Mouse (Mus musculus) thymus, postnatal 4 days (tissue): ENCODE data around the gene Arid1b.
"Not testable (repeated sequence)": the region's sequence is repeated elsewhere in the genome, so short reads cannot be mapped to it uniquely, and the experiment has no call there.

Experiments
- DNase-seq: peaks from one replicate; pipeline ENCODE4 v3.0.0; 2021

Arid1b gene

DNA sequence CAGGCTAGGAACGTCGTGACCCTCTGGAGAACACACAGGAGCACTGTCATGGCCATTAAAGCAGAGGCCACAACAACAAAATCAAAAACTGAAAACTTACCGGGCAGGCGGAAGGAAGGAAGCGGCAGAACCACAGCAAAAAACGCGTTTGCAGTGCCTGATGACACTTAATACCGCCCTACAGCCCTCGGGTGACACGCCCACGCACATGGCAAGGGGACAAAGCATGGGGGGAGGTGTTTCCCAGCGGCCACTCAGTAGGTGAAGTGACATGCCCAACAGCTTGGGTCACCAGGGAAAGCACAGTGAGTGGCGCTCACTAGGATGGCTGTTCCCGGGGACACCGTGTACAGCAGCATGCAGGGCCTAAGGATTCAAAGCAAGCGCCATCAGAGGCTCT, 97.4 kb downstream of the Arid1b start:
- DNase-seq = peak; percentile 51

DNA sequence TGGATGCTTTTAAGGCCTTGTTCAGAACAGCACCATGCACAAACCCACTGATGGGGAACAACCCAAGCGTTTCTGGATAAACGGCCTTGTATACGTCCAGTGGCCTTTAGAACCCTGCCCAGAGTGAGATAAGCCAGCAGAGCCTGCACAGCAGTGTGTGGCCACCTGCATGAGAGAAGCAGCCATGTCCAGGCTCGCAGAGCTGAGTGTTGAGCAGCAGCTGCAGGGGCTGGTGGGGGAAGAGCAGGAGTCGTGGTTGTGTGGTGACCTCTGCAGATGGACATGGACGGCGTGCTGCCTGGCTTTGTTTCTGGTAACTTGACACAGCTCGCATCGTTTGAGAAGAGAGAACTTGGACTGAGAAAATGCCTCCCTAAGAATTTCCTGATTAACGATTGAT, 97.8 kb downstream of the Arid1b start:
- DNase-seq = peak; percentile 27

DNA sequence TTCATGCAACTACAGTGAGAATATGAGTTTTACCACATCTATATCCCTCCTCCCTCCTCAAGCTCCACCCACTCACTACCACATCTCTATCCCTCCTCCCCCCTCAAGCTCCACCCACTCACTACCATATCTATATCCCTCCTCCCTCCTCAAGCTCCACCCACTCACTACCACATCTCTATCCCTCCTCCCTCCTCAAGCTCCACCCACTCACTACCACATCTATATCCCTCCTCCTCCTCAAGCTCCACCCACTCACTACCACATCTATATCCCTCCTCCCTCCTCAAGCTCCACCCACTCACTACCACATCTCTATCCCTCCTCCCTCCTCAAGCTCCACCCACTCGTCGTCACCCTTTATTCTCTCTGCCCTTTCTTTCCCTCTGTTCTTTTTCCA, 99.2 kb downstream of the Arid1b start:
- DNase-seq = not testable (repeated sequence)

DNA sequence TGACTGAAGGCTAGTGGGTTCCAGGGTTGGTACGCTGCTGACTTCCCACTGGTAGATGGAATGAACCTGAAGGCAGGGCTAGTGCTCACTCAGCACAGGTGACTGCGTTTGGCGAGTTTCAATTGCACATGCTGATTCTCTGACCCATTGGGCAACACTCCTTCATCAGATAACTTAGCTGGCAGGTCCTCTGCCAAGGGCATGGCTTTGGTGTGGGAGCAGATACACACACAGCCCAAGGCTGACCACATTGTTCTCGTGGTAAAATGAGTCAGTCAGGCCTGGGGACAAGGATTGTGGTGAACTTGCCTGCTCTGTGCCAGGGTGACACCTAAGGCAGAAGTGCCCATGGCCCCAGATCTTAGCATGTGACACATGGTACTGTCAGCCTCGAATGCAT, 100.5 kb downstream of the Arid1b start:
- DNase-seq = no peak

DNA sequence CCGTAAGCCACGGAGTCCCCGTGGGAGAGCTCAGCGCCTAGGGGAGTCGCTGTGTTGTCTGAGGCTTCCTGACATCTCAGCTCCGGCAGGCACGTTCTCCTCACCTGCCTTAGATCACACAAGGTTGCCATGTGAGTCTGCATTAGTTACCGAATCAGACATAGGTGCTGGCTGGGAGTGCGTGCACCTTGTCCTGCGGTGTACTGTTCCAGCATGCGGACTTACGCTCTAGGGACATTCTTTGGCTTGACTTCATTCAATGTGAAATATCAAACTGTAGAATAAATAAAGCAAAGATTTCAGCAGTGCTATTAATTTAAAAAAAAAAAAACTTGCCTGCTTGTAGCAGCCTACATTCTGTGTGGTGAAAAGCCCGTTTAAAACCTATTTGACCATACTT, 101.6 kb downstream of the Arid1b start:
- DNase-seq = no peak

DNA sequence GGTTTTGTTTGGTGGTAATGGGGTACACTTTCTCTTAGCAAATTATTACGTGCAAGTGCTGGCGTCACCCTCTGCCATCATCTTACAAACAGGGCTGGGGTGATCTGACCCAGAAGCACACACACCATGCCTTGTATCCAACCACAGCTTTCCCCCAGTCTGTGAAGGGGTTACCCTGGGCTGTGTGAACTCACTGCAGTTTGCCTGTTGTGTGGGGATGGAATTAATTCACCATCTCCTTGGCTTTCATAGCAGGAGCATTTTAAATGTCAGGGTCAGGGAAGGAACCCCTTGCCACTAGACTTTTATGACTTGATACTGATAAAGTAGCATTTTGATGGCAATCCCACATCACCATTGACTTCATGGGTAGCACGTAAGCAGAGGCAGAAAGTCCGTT, 102.9 kb downstream of the Arid1b start:
- DNase-seq = no peak

DNA sequence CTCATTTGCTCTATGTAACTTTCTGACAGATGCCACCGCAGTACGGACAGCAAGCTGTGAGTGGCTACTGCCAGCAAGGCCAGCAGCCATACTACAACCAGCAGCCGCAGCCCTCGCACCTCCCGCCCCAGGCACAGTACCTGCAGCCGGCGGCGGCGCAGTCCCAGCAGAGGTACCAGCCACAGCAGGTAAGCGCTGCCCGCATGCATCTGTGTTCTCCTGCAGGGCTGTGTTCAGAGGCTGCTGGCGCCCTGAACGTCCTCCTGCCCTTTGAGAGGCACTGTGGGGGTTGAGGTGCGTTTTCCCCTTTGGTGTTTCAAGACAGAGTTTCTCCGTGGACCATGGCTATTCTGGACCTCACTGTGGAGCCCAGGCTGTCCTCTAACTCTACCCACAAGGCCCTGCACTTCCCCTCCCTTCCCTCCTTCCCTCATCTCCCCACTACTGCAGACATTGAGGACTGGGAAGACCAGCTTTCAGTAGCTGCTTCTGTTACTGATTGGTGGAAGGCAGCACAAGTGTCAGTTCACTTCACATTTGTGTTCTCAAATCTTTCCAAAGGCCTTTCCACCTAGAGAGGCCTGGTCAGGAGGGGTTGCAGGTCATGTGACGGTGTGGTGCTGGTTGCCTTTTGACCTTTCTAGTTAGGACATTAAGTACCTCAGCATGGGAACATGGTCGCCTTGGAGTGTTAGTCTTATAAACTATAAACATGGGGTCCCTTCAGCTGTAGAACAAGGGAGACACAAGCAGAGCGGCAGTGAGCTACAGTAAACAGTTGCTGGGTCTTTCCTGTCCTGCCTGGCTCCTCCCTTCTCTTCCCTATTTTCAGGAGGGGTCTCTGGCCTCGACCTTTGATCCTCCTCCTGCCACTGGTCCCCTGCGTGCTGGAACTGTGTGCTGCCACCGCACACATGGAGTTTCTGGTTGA, 103.7 kb downstream of the Arid1b start:
- peak; percentile 60 for DNase-seq

DNA sequence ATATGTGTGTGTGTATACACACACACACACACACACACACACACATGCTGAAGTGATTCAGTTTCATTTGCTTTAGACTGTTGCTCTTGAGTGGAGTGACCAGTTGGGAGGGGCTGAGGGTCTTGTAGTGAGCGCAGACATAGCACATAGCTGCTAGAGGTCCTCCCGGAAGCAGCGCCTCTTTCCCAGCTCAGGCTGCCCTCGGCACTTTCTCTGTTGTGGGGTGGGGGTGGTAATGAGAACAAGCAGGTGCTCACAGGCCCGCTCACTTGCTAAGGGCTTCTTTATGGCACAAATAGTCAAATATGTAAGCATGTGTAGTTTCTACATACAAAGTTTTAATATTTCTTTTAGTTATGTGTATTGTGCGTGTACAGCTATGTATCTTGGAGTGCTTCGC, 104.6 kb downstream of the Arid1b start:
- DNase-seq = peak; percentile 68

DNA sequence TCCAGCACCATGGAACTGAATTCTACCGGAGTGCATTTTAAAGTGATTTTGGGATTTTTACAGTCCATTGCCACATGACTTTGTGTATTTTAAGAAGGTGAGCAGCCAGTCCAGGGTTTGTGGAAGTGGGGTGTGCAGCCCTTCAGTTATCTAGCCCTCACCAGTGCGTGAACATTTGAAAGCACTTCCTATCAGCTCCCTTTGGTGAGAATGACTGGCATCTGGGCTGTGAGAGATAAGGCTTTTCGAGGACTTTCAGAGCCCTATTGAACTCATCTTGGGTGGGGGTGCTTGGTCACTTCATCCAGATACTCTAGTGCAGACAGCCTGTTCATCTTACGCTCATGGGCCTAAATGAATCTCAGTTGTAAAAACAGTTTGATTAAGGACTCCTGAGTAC, 105.1 kb downstream of the Arid1b start:
- DNase-seq = no peak

DNA sequence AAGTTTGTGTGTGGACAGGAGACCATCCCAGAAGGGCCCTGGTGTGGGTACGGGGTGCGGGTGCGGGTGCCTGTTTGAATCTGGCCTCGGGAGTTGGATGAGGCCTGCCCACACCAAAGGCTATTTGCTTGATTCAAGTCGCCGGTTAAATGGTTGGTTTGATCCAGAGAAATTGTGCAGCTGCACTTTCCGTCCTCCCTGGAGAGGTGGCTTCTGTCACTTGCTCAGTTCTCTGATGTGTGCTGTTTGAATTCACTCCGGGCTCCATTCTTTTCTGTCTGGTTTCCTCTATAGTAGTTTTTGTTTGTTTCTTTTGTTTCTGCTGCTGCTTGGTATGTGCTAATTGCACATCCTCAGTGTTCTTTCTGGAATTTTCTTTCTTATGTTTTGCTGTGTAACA, 107.0 kb downstream of the Arid1b start:
- DNase-seq = peak; percentile 37

DNA sequence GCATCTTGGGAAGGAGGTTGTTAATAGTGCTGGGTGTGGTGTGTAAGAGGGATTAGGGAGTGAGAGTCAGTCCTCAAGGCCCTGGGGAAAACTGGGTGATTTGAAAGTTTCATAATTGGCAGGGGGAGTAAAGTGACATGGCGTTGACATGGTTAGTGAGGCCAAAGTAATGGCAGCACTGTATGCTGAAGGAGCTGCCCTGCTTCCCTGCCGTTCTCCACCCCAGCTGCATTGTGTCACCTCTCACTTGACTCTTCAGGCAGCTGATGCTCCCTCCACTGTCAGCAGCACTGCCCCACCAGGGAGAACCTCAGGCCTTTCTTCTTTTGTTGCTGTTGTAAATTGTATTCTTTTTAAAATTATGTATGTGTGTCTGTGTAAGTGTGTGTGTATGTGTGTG, 107.8 kb downstream of the Arid1b start:
- DNase-seq = peak; percentile 60

DNA sequence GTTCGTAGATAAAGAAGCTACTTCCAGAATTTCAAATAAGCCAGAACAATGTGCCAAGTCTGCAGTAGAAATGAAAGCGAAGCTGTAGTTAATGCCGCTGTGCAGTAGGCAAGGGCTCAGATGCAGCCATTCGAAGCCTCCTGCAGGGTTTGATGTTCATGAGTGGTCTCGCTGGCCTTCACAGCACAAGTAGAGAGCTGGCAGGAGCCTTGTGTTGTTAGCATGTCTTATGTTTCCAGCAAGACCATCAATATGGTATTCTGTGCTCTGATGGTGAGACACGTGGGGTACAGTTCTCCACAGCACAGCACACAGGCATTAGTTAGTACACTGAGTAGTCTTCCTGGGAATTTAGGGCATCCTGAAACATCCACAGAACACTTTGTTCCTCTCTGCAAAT, 111.6 kb downstream of the Arid1b start:
- no peak for DNase-seq

DNA sequence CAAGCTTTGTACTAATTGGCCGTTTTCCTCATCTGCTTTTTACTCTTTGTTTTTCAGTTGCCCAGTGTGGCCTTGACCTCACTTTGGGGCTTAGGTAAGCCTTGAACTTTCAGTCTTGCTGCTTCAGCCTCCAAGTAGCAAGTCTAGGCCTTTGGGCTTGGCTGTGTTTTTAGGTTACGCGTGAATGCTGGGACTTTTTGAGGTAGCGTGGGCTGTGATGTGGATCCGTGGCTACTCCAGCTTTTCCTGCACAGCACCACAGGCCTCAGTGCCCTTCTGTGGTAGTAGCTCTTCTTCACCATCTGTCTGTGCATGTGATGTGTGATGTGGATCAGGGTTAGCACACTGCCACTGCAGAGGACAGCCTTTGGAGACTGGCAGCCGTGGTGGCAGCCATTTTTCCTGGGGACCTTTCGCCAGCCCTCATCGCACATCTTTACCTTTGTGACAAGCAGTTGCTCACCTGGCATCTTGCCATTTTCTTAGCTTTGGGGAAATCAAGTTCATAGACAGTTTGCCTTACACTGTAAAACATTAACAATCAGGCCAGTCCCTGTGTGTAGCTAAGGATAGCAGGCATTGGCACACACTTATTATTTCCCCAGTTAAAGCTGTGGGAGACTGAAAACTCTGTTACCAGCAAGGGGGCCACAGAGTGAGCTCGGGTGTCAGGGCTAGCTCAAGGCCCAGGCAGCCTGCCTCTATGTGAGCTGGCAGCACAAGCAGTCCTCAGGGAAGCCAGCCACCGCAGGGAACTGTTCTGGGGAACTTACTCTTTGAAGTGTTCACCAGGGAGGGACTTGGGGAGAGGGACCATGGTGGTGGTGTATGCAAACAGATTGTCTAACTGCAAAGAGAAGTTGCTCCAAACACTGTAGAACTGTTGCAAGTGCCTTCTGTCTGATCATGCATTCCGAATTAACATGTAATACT, 112.4 kb downstream of the Arid1b start:
- no peak for DNase-seq

DNA sequence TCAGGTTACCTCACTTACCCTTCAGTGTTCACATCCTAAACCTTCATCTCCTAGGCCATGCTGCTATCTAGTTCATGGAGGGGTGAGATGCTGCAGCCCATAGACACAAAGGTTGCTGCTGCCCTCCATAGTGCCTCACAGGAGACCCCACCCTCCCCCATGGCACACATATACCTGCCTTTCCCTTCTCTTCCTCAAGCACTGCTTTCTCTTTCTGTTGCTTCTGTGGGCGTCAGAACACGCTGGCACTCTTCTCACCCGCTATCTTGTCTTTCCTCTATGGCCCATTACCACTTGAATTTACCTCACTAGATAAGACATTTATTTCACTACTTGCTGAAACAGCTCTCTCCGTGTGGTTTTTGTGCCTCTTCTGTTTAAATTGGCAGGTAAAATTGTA, 113.4 kb downstream of the Arid1b start:
- DNase-seq = no peak

DNA sequence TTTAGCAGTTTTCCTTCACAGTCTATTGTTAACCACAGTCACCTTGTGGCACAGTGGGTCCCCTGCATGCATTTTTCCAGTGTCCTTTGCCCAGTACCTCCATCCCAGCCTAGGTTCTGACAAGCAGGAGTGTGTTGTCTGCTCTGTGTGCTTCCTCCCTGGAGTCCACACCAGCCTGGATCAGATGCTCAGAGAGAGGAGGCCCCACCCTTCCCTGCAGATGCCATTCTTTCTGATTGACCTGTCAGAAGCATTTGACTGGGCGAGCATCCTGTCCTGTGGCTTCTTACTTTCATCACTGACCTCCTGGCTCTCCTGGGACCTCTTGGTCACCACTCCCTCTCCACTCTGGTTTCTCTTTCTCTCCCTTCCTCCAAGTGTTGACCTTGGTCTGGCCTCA, 113.9 kb downstream of the Arid1b start:
- DNase-seq = no peak

DNA sequence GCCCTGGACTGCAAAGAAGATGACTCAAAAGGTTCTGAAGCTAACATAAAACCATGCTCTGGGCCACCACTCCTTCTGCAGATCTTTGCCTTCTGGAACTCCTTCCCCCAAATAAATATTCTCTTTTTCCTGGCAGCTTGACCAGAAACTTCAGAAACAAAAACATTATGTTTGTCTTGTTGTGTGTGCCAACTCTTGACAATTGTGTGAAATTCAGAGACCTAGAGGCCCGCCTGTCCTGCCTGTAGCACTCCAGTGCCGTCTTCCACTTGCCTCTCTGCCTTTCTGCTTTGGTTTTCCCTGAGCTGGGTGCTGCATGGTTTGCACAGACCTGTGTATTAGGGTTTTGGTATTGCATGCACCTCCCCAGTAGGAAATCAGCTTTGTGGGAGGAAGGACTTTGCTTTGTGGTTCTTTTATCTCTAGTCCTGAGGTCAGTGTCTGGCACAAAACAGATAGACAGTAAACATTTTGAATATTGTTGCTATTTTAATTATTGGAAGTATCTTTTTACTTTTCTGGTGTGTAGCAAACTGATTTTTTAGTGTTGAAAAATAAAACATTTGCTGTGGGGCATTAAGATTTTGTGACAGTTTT, 114.5 kb downstream of the Arid1b start:
- DNase-seq = no peak

DNA sequence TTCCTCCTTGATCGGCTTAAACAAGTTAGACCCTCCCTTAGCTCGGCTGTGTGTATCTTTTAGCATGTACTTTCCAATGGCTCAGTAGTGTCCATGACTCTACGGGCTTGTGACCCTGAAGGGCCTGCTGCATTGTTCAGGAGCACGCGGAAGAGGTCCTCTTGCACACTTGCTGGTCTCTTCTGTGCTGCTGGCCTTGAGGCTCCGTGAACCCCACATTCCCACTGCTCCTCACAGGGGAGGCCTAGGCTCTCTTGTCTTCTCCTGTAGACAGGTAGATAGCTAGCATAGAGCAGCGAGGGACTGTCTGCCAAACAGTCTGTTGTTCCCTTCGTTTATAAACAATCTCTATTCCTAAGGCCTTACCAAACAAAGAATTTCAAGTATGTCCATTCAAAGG, 115.2 kb downstream of the Arid1b start:
- DNase-seq = no peak

DNA sequence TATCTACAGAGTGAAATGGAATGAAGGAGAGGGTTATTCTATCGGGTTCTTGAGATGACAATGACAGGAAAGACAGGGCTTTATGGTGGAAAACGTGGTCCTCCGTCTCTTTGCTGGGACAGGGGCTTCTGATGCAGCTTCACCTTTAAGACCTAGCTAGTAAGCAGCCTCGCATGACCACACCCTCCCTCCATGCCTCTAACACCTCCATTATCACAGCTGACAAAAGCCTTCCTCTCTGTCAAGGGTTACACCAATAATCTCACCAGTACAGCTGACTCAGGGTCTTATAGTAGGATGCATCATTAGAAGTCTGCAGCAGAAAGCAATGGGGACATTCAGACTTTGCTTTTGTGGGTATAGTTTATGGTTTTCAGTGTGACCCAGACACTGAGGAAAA, 116.0 kb downstream of the Arid1b start:
- DNase-seq = no peak

DNA sequence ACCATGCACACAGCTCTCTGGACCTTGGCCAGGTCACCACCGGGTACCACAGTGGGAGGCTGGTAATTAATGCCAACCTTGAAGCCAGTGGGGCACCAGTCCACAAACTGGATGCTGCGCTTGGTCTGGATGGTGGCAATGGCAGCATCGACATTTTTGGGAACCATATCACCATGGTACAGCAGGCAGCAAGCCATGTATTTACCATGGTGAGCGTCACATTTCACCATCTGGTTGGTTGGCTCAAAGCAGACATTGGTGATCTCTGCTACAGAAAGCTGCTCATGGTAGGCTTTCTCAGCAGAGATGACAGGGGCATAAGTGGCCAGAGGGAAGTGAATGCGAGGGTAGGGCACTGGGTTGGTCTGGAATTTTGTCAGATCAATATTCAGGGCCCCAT, 116.8 kb downstream of the Arid1b start:
- DNase-seq = not testable (repeated sequence)

DNA sequence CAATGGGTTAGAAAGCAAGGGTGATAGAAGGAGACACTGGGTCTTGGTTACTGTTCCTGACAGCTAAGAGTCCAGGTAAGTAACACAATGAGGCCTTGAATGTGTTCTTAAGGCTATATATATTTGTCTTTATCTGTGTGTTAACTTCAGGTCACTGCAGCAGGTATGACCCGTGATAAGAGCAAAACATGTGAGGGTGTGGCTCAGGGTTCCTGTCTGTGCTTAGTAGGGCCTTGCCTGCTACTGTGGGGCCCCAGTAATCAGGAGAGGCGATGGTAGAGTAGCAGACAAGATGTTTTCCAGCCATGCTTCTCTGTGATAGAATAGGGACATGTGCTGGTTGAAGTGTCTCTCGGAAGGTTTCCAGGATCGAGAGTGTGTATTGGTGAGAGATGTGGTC, 118.0 kb downstream of the Arid1b start:
- DNase-seq = no peak

DNA sequence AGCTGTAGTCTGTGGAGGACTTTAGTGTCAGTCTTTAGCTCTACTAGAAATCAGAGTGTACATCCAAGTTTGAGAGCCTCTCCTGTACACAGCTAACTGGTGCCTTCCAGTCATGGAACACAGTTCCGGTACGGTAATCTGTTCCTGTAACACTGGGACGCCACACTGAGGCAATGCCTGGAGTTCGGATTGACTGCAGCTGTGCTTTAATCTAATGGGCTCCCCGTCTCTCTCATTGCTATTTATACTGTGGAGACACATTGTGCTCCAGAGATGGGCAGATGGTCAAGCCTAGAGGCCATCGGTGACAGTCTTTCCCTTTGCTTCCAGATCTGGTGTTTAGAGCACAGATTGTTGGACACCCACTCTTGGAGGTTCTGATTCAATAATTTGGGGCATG, 121.8 kb downstream of the Arid1b start:
- DNase-seq = no peak

DNA sequence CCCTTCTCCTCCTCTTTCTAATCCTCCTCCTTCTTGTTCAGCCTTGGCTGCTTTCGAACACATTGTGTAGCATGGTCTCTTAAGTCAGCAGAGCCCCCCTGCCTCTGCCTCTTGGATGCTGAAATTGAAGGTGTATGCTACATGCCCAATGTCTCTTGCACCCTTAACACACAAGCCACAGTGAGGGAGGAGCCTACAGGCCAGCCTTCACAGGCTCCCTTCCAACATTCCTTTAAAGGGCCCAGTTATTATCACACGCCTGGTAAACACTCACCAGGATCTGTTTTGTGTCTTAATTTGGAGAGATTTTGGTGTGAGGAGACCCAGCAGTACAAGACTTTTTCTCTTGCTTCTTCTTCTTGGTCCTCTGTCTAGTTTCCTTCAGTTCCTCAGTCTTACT, 122.9 kb downstream of the Arid1b start:
- DNase-seq = no peak

DNA sequence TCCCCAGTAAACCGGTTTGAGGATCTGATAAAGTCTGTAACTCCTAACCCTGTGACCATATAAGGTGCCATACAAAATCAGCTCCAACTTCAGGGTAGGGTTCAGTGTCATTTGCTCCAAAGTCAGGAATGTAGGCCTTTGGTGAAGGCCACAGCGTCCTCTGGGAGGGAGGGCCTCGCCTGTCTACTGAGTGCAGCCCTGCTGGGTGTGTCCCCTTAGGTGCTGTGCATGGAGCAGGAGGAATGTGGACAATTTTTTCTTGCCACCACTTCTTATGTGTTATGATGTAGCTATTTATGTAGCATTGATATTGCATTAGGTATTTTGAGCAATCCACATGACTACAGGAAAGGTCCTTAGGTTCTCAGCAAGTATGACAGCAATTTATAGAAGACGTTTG, 124.0 kb downstream of the Arid1b start:
- DNase-seq = no peak

DNA sequence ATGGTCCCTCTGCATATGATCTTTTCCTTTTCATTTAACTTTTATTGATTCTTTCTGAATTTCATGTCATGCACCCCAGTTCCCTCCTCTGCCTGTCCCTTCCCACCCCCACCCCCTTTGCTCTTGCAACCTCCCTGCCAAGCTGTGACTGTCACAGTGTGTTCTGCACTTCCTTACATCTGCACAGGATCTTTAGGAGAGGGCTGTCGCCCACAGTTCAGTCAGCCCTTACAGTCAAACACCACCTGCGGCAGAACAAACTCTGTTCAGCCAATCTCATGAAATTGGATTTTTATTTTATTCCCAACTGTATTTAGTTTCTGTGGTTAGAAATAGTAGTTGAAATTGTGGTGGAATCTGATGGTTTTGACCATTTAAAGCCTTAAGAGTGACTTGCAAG, 130.5 kb downstream of the Arid1b start:
- no peak for DNase-seq
